Mouse (Mus musculus): ENCODE data around the gene Prpf6. TPM values are rescaled to one million over a fixed set of nuclear protein-coding genes. Genes with fewer than 3 reads are reported as not detected.

The Prpf6 gene
- polyA plus RNA-seq, 1 experiment: 80.1 TPM

DNA sequence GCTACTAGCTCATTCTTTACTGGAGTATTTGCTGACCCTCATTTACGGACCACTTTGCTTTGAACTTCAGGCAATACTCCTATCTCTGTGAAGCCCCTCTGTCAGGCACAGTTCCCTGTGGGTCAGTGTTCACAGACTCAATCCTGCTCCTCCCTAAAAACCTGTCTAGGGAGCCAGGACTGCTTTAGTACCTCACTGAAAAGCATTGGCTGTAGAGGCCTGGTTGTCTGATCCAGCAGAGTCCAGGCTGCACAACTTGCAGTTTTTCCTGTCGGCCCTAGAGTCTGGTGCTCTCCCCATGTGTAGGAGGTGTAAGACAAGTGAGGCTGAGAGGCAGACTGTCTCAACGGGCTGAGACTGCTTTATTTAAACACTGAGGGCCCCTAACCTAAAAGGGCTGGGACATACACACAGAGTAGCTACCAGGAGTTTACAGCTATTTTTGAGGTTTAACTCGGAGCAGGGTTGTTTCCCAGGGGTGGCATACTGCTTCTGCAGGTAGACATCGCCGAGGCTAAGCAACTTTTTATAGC is 8.6 kb downstream of the Prpf6 start:
- Histone ChIP-seq H3K9ac (ENCODE audit: low read depth, poor library complexity, severe bottlenecking) (peak overlapping the region; percentile 82), H3K27me3 (ENCODE audit: control insufficient read depth, insufficient read depth, low read length, poor library complexity, severe bottlenecking) (no peaks in the 10 kb centered on the region), H3K27ac (ENCODE audit: insufficient read depth, low read length) (peak overlapping the region; percentile 58), H3K36me3 (ENCODE audit: control insufficient read depth, insufficient read depth, low read length, poor library complexity, severe bottlenecking) (no peaks in the 10 kb centered on the region), H3K4me3 (ENCODE audit: low read depth, low read length) (peak overlapping the region; percentile 69), H3K9me3 (replicated peaks; ENCODE audit: control insufficient read depth, insufficient read depth, low read length, poor library complexity, severe bottlenecking) (no peaks in the 10 kb centered on the region), H3K4me1 (ENCODE audit: control insufficient read depth, insufficient read depth, low read length) (no peaks in the 10 kb centered on the region)
- TF ChIP-seq EP300 (IDR thresholded peaks at IDR 0.05; ENCODE audit: insufficient read depth, low read depth, low read length) (no peak), CTCF (IDR thresholded peaks at IDR 0.05; ENCODE audit: low read depth, low read length) (no peak), POLR2A (IDR thresholded peaks at IDR 0.05; ENCODE audit: insufficient read depth, low read length) (no peak)

DNA sequence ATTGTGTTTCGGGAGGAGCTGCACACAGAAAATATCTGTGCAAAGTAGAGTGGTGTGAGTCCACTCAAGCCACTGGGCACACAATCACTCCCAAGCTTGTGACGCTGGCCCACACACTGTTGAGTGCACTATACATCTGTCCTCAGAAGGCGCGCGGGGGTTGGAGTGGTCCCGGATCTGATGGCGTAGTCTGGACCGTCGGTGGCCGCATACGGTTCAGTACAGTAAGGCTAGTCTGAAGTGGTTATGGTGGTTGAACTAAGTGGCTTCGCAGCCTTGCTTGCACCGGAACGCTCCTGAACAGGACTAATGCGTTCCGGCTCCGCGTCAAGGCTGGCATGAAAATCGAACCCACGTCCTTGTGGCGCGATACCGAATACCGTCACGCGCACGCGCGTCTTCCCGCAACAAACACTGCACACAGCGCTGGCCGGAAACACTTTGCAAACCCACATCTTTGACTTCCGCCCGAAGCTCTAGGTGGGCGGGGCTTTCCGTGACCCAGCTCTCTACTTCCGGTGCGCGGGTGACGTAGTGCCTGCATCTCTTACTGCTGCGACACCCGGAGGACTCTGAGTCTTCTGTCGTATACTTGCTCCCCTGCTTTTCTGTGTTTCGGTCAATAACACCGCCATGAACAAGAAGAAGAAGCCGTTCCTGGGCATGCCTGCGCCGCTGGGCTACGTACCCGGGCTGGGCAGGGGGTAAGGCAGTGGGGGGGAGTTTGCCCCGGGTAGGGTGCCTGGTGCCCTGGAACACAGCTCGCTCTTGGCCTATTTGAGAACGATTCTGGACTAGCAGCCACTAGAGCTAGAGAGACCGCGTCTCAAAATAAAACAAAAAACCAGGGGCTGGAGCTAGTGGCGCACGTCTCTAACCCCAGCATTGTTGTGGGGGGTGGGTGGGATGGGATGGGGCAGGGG is 9.4 kb downstream of the Prpf6 start:
- Histone ChIP-seq H3K9ac (ENCODE audit: low read depth, poor library complexity, severe bottlenecking) (peak overlapping the region; percentile 82), H3K27ac (ENCODE audit: insufficient read depth, low read length) (peak overlapping the region; percentile 58)

DNA sequence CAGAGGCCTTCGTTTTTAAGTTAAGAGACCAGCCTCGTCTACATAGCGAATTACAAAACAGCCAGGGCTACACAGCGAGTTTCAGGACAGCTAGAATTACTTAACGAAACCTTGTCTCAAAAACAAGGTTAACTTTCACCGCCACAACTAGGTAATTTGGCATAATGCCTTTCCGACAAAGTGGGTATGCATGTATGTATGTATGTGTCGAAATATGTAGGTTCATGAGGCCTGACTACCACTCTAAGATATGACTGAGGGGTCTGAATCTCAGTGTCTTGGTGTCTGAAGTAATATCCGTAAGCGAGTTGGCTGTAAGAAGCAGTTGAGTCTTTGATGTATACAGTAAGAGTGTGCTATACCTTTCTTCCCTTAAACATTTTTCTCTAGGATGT is 10.1 kb downstream of the Prpf6 start:
- TF ChIP-seq POLR2A (IDR thresholded peaks at IDR 0.05; ENCODE audit: insufficient read depth, low read length) (no peak), CTCF (IDR thresholded peaks at IDR 0.05; ENCODE audit: low read depth, low read length) (no peak), EP300 (IDR thresholded peaks at IDR 0.05; ENCODE audit: insufficient read depth, low read depth, low read length) (no peak)
- H3K9ac ChIP-seq (ENCODE audit: low read depth, poor library complexity, severe bottlenecking): peak overlapping the region; percentile 82
- no peaks in the 10 kb centered on the region for H3K9me3 ChIP-seq (replicated peaks; ENCODE audit: control insufficient read depth, insufficient read depth, low read length, poor library complexity, severe bottlenecking)
- no peaks in the 10 kb centered on the region for H3K4me1 ChIP-seq (ENCODE audit: control insufficient read depth, insufficient read depth, low read length)
- peak overlapping the region; percentile 69 for H3K4me3 ChIP-seq (ENCODE audit: low read depth, low read length)
- no peak overlapping the region for H3K27ac ChIP-seq (ENCODE audit: insufficient read depth, low read length)
- no peaks in the 10 kb centered on the region for H3K36me3 ChIP-seq (ENCODE audit: control insufficient read depth, insufficient read depth, low read length, poor library complexity, severe bottlenecking)
- H3K27me3 ChIP-seq (ENCODE audit: control insufficient read depth, insufficient read depth, low read length, poor library complexity, severe bottlenecking): no peaks in the 10 kb centered on the region

More for the DNA sequence above, 9.4 kb downstream of the Prpf6 start:
- Histone ChIP-seq H3K4me1 (ENCODE audit: control insufficient read depth, insufficient read depth, low read length) (no peaks in the 10 kb centered on the region), H3K36me3 (ENCODE audit: control insufficient read depth, insufficient read depth, low read length, poor library complexity, severe bottlenecking) (no peaks in the 10 kb centered on the region), H3K9me3 (replicated peaks; ENCODE audit: control insufficient read depth, insufficient read depth, low read length, poor library complexity, severe bottlenecking) (no peaks in the 10 kb centered on the region), H3K27me3 (ENCODE audit: control insufficient read depth, insufficient read depth, low read length, poor library complexity, severe bottlenecking) (no peaks in the 10 kb centered on the region), H3K4me3 (ENCODE audit: low read depth, low read length) (peak overlapping the region; percentile 69)
- TF ChIP-seq EP300 (IDR thresholded peaks at IDR 0.05; ENCODE audit: insufficient read depth, low read depth, low read length) (peak; percentile 50; the same call in 1 of the 2 replicates), CTCF (IDR thresholded peaks at IDR 0.05; ENCODE audit: low read depth, low read length) (no peak), POLR2A (IDR thresholded peaks at IDR 0.05; ENCODE audit: insufficient read depth, low read length) (peak; percentile 67)

DNA sequence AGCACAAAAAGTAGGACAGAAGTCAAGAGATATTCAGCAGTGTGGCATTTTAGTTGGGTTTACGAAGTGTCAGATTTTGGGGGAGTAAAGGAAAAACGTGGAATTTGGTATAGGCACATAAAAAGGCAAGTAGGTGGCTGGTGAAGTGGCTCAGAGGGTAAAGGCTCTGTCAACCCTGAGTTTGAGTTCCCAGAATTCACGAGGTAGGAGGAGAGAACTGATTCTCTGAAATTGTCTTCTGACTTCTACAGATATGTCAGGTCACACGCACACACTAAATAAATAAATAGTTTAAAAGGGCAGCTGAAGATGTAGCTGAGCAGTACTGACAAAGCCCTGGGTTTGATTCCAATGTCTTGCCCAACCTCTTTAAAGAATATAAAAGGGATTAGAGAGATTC is 10.7 kb downstream of the Prpf6 start:
- Histone ChIP-seq H3K4me3 (ENCODE audit: low read depth, low read length) (no peak overlapping the region), H3K9ac (ENCODE audit: low read depth, poor library complexity, severe bottlenecking) (no peak overlapping the region), H3K27ac (ENCODE audit: insufficient read depth, low read length) (no peak overlapping the region), H3K4me1 (ENCODE audit: control insufficient read depth, insufficient read depth, low read length) (no peaks in the 10 kb centered on the region), H3K27me3 (ENCODE audit: control insufficient read depth, insufficient read depth, low read length, poor library complexity, severe bottlenecking) (no peaks in the 10 kb centered on the region), H3K36me3 (ENCODE audit: control insufficient read depth, insufficient read depth, low read length, poor library complexity, severe bottlenecking) (no peaks in the 10 kb centered on the region), H3K9me3 (replicated peaks; ENCODE audit: control insufficient read depth, insufficient read depth, low read length, poor library complexity, severe bottlenecking) (no peaks in the 10 kb centered on the region)
- TF ChIP-seq POLR2A (IDR thresholded peaks at IDR 0.05; ENCODE audit: insufficient read depth, low read length): no peak
- TF ChIP-seq EP300 (IDR thresholded peaks at IDR 0.05; ENCODE audit: insufficient read depth, low read depth, low read length): no peak
- no peak for TF ChIP-seq CTCF (IDR thresholded peaks at IDR 0.05; ENCODE audit: low read depth, low read length)

DNA sequence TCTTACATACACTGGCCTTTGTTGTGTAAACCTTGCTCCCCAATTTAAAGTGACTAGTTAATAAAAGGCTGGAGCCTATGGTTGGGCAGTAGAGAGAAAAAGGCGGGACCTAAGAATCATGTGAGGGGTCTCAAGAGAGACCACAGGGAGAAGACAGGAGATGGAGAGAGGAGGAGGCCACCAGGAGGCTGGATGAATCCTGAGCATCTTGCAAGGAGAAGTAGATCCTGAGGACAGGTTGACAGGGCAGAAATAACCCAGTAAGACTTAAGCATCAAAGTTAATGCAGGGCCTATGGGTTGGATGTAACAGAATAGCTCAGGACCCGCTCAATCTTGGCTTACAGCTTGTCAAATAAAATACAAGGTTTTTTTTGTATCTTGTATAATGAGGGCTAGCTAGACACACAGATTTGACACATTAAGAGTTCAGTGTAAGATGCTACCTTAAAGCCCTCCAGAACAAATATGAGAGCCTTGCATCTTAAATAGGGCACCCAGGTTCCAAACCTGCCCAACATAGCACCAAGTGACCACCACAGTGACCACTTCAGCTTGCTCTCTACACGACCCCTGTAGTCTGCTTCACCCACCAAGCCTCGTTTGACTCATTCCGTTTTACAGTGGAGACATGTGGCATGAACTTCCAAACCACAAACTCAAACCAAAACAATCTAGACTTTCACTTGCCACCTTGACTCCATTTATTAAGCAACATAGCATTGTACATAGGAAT is 27.3 kb downstream of the Prpf6 start:
- Histone ChIP-seq H3K36me3 (ENCODE audit: control insufficient read depth, insufficient read depth, low read length, poor library complexity, severe bottlenecking) (peaks cover 22% of the 10 kb centered on the region), H3K4me1 (ENCODE audit: control insufficient read depth, insufficient read depth, low read length) (no peaks in the 10 kb centered on the region), H3K27me3 (ENCODE audit: control insufficient read depth, insufficient read depth, low read length, poor library complexity, severe bottlenecking) (no peaks in the 10 kb centered on the region), H3K4me3 (ENCODE audit: low read depth, low read length) (no peak overlapping the region), H3K9me3 (replicated peaks; ENCODE audit: control insufficient read depth, insufficient read depth, low read length, poor library complexity, severe bottlenecking) (no peaks in the 10 kb centered on the region), H3K9ac (ENCODE audit: low read depth, poor library complexity, severe bottlenecking) (no peak overlapping the region), H3K27ac (ENCODE audit: insufficient read depth, low read length) (no peak overlapping the region)
- TF ChIP-seq EP300 (IDR thresholded peaks at IDR 0.05; ENCODE audit: insufficient read depth, low read depth, low read length): no peak
- no peak for TF ChIP-seq CTCF (IDR thresholded peaks at IDR 0.05; ENCODE audit: low read depth, low read length)
- TF ChIP-seq POLR2A (IDR thresholded peaks at IDR 0.05; ENCODE audit: insufficient read depth, low read length): no peak

All from ES-Bruce4 (cell line).